Mouse (Mus musculus): ENCODE data around the gene Abca17. TPM values are rescaled to one million over a fixed set of nuclear protein-coding genes. Genes with fewer than 3 reads are reported as not detected.

The Abca17 gene
- polyA plus RNA-seq, 1 experiment from 2014 or later: 0.41 TPM

DNA sequence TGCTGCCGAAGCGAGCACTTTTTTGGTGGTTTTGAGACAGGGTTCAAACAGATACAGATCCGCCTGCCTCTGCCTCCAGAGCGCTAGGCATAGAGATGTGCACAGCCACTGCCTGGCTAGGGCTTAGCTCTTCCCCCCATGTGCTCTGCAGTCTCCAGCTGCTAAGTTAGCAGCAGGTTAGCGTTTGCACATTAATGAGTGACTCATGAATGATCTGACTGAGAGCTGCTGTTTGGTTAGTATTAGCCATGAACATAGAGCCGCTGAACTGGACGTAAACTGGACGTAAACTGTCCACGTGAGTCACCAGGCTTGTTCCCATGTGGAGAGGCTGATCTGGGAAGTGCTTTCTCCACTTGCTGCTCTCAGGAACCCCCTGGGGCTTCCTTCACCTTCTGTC lies 11.7 kb upstream of the Abca17 start:
- Histone ChIP-seq H3K4me2 (no peak overlapping the region), H3K4me1 (no peaks in the 10 kb centered on the region), H3K27ac (no peak overlapping the region), H3K36me3 (replicated peaks) (peaks cover 9% of the 10 kb centered on the region), H3K9me3 (no peaks in the 10 kb centered on the region), H3K27me3 (replicated peaks) (no peaks in the 10 kb centered on the region), H3K9ac (no peak overlapping the region), H3K4me3 (no peak overlapping the region)
- no peak for ATAC-seq (replicated peaks)
- 76% methylated on average over 9 of the region's 9 CpGs for WGBS

DNA sequence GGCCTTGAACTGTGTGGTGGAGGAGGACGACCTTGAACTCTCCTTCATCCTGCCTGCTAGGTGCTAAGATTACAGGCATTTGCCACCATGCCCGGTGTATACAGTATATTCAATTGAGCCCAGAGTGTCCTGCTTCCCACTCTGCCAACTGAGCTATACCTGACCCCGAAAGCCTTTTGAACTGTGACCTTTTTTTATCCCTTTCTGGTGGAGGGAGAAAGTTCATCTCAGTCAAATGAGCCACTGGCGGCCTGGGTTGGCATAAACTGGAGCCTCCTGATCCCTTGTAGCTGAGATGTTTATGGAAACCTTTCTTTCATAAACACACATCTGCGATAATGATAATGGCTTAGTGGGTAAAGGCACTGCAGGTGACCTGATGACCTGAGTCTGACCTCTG lies 10.4 kb upstream of the Abca17 start:
- peaks cover 2% of the 10 kb centered on the region; the same call in 1 of the 2 replicates for H3K4me1 ChIP-seq
- H3K27me3 ChIP-seq (replicated peaks): no peaks in the 10 kb centered on the region
- no peak overlapping the region for H3K4me2 ChIP-seq
- 85% methylated on average over 5 of the region's 5 CpGs for WGBS
- no peak overlapping the region for H3K27ac ChIP-seq
- peaks cover 3% of the 10 kb centered on the region; the same call in 1 of the 2 replicates for H3K36me3 ChIP-seq (replicated peaks)
- H3K9ac ChIP-seq: no peak overlapping the region
- no peak overlapping the region for H3K4me3 ChIP-seq
- H3K9me3 ChIP-seq: no peaks in the 10 kb centered on the region
- ATAC-seq (replicated peaks): no peak

DNA sequence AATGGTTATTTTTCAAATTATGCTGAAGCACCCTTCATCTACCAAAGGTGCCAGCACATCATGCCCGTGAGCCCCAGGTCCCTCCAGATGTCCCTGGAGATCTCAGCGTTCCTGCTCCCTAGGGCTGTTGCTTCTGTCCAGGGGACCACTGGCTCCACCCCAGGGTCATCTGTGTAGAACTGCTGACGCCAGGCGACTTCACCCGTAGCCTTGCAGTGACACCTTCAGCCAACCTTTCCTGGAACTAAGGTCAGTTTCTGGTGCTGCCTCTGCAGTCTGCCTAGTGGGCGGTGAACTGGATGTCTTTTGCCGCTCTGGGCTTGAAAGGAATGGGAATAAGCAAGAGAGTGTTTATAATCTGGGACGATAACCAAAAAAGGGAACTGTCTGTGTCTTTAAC lies 10.0 kb upstream of the Abca17 start:
- Histone ChIP-seq H3K27ac (no peak overlapping the region), H3K4me3 (no peak overlapping the region), H3K36me3 (replicated peaks) (peaks cover 3% of the 10 kb centered on the region; the same call in 1 of the 2 replicates), H3K4me2 (no peak overlapping the region), H3K9me3 (no peaks in the 10 kb centered on the region), H3K27me3 (replicated peaks) (no peaks in the 10 kb centered on the region), H3K4me1 (peaks cover 6% of the 10 kb centered on the region), H3K9ac (no peak overlapping the region)
- ATAC-seq (replicated peaks): no peak
- WGBS: 87% methylated on average over 8 of the region's 8 CpGs

DNA sequence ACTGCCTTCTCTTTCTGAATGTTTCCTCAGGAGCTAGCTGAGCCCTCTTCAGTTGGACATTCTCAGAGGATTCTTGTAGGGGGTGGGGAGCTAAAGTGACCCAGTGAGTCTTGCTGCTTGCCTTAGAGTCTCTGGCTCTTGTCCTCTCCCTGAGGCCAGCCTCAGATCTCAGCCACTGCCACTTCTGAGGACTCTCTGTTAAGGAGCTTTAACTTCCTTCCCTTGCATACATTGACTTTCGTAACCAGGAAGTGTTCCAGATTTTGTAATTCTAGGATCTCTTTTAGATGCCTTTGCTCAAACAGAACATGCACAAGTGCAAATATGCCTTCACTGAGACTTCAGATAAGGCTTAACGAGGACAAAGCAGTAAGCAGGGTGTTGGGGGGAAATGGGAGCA lies 9.0 kb upstream of the Abca17 start:
- ATAC-seq (replicated peaks): no peak
- H3K4me2 ChIP-seq: no peak overlapping the region
- no peak overlapping the region for H3K27ac ChIP-seq
- peaks cover under 1% of the 10 kb centered on the region; the same call in 1 of the 2 replicates for H3K36me3 ChIP-seq (replicated peaks)
- H3K9me3 ChIP-seq: no peaks in the 10 kb centered on the region
- H3K27me3 ChIP-seq (replicated peaks): no peaks in the 10 kb centered on the region
- 70% methylated on average over 2 of the region's 2 CpGs for WGBS
- H3K9ac ChIP-seq: no peak overlapping the region
- H3K4me3 ChIP-seq: no peak overlapping the region
- peaks cover 9% of the 10 kb centered on the region for H3K4me1 ChIP-seq

DNA sequence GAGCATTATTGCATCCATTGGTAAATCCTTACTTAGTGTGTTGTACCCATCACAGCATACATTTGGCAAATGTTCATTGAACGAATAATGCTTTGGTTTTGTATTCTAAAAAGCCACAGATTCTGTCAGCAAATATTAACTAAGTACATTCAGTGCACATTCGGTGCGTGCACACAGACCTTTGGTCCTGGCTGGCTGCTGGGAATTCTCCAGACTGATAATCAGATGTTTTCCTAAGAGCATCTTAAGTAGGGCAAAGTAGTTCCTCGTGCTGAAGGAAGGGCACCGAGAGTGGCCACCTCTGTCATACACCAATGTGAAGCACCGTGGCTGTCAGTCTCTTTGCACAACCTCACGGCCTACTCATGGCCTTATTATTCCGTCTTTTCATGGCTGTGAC lies 8.1 kb upstream of the Abca17 start:
- H3K4me2 ChIP-seq: no peak overlapping the region
- H3K27ac ChIP-seq: no peak overlapping the region
- no peaks in the 10 kb centered on the region for H3K36me3 ChIP-seq (replicated peaks)
- H3K4me3 ChIP-seq: no peak overlapping the region
- 92% methylated on average over 8 of the region's 8 CpGs for WGBS
- no peaks in the 10 kb centered on the region for H3K9me3 ChIP-seq
- peaks cover 16% of the 10 kb centered on the region for H3K4me1 ChIP-seq
- no peaks in the 10 kb centered on the region for H3K27me3 ChIP-seq (replicated peaks)
- no peak overlapping the region for H3K9ac ChIP-seq
- no peak for ATAC-seq (replicated peaks)

DNA sequence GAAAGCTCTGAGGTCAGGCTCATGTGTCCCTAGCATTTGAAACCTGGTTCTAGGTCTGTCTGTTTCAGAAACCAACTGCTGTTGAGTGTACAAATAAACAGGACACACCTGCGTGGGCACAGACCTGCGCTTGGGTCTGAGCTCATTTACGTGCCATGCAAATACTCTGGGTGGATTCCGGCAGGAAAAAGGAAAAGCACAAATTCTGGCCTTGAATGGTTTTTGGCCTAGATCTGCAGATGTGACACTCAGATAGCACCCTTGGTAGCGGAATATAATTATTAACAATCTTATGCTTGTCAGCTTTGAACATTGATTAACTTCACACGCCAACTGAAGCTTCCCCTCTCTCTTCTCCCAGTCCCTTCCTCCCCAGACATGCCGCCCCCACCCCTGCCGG lies 4.4 kb upstream of the Abca17 start:
- Histone ChIP-seq H3K27ac (no peak overlapping the region), H3K4me3 (no peak overlapping the region), H3K4me2 (no peak overlapping the region), H3K27me3 (replicated peaks) (peaks cover 7% of the 10 kb centered on the region), H3K9me3 (no peaks in the 10 kb centered on the region), H3K36me3 (replicated peaks) (no peaks in the 10 kb centered on the region), H3K9ac (no peak overlapping the region), H3K4me1 (peaks cover 37% of the 10 kb centered on the region)
- ATAC-seq (replicated peaks): no peak
- 87% methylated on average over 8 of the region's 8 CpGs for WGBS

DNA sequence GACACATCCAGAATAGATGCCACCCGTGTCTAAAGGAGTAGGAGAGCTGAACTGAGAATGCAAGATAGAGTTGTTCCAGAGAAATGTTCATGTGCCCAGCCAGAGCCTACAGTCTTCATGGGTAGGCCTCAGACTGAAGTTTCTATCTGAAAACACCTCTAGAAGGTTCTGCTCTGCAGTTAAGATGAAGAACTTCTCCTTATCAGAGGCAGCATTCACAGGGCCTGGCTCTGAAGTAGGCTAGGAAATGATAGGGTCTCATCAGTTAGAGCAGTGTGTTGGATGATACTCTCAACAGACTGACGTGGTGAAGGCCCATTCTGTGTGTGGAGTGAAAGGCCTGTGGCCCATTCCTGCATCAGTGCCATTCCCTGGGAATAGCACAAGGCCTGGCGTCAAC lies 3.1 kb upstream of the Abca17 start:
- 82% methylated on average over 3 of the region's 3 CpGs for WGBS
- H3K4me2 ChIP-seq: no peak overlapping the region
- peaks cover 37% of the 10 kb centered on the region for H3K4me1 ChIP-seq
- no peaks in the 10 kb centered on the region for H3K36me3 ChIP-seq (replicated peaks)
- H3K27ac ChIP-seq: no peak overlapping the region
- ATAC-seq (replicated peaks): no peak
- H3K9me3 ChIP-seq: no peaks in the 10 kb centered on the region
- no peak overlapping the region for H3K4me3 ChIP-seq
- H3K27me3 ChIP-seq (replicated peaks): peaks cover 10% of the 10 kb centered on the region
- no peak overlapping the region for H3K9ac ChIP-seq

DNA sequence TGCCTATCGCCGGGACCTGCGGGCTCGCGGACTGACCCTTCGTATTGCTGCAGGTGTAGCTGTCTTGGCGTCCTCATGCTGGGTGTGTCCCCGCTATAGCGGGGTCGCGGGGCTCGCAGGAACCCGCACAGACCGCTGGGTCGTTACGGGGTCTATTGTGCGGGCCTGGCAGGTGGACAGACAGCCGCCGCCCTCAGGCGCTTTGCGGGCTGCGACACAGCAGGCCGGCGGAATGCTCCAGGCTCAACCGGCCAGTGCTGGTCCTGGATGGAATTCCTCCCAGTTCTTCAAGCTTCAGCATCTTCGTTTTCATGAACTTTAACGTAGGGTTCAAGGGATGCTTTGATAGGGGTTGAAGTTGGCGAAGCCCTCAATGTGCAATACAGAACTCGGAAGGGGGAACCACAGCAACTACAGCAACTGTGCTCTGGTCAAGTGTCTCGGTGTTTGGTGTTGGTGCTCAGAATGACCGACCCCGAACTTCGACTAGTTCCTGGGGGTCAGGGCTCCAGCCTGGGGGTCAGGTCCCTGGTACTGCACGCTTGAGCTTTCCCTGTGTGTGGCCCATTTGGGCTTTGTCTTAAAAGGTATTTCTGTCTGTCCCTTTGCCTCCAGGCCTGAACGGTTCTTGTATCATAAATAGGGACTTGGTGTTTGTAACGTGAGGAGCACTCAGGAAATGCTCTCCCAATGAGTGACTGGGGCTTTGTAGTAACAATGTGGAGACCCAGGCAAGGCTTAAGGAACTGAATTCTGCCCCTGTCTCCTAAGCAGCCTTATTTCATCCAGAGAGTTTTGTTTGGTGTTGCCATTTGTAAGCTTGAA lies 1.7 kb upstream of the Abca17 start:
- Histone ChIP-seq H3K4me1 (peaks cover 37% of the 10 kb centered on the region), H3K4me3 (peak overlapping the region; percentile 67), H3K4me2 (peak overlapping the region; percentile 87), H3K9me3 (no peaks in the 10 kb centered on the region), H3K36me3 (replicated peaks) (no peaks in the 10 kb centered on the region), H3K9ac (peak overlapping the region; percentile 85), H3K27me3 (replicated peaks) (peaks cover 10% of the 10 kb centered on the region), H3K27ac (peak overlapping the region; percentile 80)
- peak; percentile 57 for ATAC-seq (replicated peaks)
- 3% methylated on average over 36 of the region's 36 CpGs for WGBS

DNA sequence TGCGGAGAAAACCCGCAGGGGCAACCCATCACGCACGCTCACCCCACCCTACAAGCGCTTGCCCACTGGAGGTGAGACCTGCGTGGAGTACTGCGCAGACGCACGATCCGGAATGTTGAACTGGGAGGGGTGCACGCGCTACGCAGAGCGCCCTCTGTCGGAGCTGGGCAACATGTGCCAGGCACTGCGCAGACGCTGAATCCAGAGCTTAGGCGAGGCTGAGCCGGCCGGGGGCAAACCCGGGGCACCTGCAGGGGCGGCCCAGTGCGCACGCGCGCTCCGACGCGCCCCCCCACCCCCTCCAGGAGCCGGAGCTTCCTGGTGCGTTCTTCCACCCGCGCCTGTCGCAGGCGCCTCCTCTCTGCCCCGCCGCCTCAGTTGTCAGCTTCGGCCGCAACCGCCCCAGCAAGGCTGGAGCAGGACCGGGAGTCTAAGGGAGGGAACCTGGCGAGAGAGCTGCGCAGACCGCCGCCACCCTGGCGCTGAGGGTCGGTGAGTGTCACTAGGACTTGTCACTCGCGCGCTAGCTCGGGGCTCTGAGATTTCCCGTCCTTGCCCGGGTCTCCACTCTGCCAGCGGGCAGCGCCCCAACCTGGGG lies 991 bp upstream of the Abca17 start, which contains the start of gene Abca3:
Gene Abca3 (plus strand): TSS at position 191 of the 598 bp plus-strand sequence.
- under 1% methylated on average over 49 of the region's 55 CpGs for WGBS
- peak; percentile 97 for ATAC-seq (replicated peaks)

DNA sequence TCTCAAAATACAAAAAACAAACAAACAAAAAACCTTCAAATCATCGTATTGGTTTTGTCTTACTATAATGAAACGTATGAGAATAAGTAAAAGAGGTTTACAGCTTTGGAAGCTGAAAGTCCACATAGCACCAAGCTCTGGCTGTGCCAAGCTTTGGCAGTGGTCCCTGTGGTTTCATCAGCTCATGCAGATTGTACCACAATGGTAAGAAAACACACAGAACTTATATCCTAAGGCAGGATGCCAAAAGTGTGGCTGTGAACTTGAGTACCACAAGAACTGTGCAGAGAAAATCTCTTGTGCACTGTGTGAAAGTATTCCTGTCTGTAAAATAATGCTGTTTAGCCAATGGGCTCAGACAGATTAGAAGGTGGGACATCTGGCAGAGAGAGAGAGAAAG lies 1.7 kb downstream of the Abca17 start:
- H3K4me1 ChIP-seq: peaks cover 23% of the 10 kb centered on the region
- no peaks in the 10 kb centered on the region for H3K36me3 ChIP-seq (replicated peaks)
- H3K4me2 ChIP-seq: no peak overlapping the region
- H3K9me3 ChIP-seq: no peaks in the 10 kb centered on the region
- H3K9ac ChIP-seq: no peak overlapping the region
- no peak overlapping the region for H3K4me3 ChIP-seq
- 72% methylated on average over 2 of the region's 2 CpGs for WGBS
- ATAC-seq (replicated peaks): no peak
- H3K27me3 ChIP-seq (replicated peaks): peaks cover 10% of the 10 kb centered on the region
- H3K27ac ChIP-seq: no peak overlapping the region

More for the DNA sequence above, 991 bp upstream of the Abca17 start, which contains the start of gene Abca3:
- H3K36me3 ChIP-seq (replicated peaks): no peaks in the 10 kb centered on the region
- peak within 1 kb of the TSS; percentile 85 for H3K9ac ChIP-seq
- peak within 1 kb of the TSS; percentile 80 for H3K27ac ChIP-seq
- H3K4me1 ChIP-seq: peaks cover 37% of the 10 kb centered on the region
- peak within 1 kb of the TSS; percentile 67 for H3K4me3 ChIP-seq
- H3K27me3 ChIP-seq (replicated peaks): peaks cover 10% of the 10 kb centered on the region
- H3K4me2 ChIP-seq: peak within 1 kb of the TSS; percentile 87
- H3K9me3 ChIP-seq: no peaks in the 10 kb centered on the region

DNA sequence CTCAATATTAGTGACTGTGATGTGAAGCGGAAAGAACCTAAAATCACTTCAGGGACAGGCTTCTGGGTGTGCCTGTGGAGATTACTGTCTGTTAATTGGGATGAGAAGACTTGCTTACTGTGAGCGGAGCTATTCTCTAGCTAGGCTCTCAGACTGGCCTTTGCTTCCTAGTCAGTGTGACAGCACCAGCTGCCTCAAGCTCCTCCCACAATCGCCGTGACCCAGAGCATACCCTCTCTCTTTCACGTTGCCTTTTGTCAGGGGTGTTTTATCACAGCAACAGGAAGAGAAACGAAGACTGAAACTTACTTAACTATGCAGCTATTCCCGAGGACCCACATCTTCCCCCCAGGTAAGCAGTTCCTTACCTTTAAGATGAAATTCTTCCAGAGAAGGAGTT lies 4.0 kb downstream of the Abca17 start:
- no peak overlapping the region for H3K4me2 ChIP-seq
- H3K36me3 ChIP-seq (replicated peaks): no peaks in the 10 kb centered on the region
- peaks cover 7% of the 10 kb centered on the region for H3K4me1 ChIP-seq
- H3K27ac ChIP-seq: no peak overlapping the region
- no peak overlapping the region for H3K4me3 ChIP-seq
- ATAC-seq (replicated peaks): no peak
- peaks cover 10% of the 10 kb centered on the region for H3K27me3 ChIP-seq (replicated peaks)
- WGBS: 53% methylated on average over 7 of the region's 7 CpGs
- H3K9ac ChIP-seq: no peak overlapping the region
- H3K9me3 ChIP-seq: no peaks in the 10 kb centered on the region

DNA sequence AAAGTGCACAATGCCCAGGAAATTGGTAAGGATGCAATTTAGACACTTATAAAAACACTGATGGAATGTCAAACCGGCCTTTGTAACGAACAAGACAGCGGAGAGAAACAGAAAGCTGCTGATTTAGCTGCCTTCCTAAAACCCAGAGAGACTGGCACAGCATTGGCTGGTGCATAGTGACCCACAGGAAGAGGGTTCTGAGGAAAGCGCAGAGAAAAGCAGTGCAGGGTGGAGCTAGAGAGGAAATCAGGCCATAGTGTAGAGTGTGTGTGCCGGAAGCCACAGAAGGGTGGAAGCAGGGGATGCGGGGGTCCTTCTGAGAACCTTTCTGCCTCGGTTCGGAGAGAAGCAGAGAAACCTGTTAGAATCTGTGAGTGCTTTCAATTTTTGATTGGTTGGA lies 6.2 kb downstream of the Abca17 start:
- 88% methylated on average over 8 of the region's 8 CpGs for WGBS
- Histone ChIP-seq H3K9me3 (no peaks in the 10 kb centered on the region), H3K27me3 (replicated peaks) (0 out of 2 replicates have a peak, but pooled peaks cover 3% of the 10 kb centered on the region), H3K4me1 (no peaks in the 10 kb centered on the region), H3K4me2 (no peak overlapping the region), H3K9ac (no peak overlapping the region), H3K4me3 (no peak overlapping the region), H3K27ac (no peak overlapping the region), H3K36me3 (replicated peaks) (no peaks in the 10 kb centered on the region)
- ATAC-seq (replicated peaks): no peak

All from midbrain, embryonic 15.5 days (tissue).